Mouse (Mus musculus) liver, embryonic 14.5 days (tissue): ENCODE measurements at regions not wholly inside any gene's neighbourhood (a gene's known extent, or its start where the extent isn't known, plus 50 kb on each side); places are given as distances from the start of the nearest gene placed in this dataset.

Source experiments
- ATAC-seq: fragments of 200-750 bp; cut with Nextera tagmentation; 2 replicates; pipeline ENCODE4 v1.8.0; 2017; ENCODE audit warnings: moderate number of reproducible peaks, mild to moderate bottlenecking, moderate library complexity; ENCODE audit not compliant: insufficient read depth
- DNase-seq, 3 experiments: peaks; one replicate each; pipeline ENCODE4 v3.0.0-alpha.2; 2012 to 2013; ENCODE audit warnings: low read depth in 3 of 3, low spot score in 3 of 3
- H3K27ac ChIP-seq: fragments of 300-500 bp; sonication (generic); 2 replicates; pipeline ENCODE4 v1.5.1; 2014; ENCODE audit warnings: moderate library complexity, mild to moderate bottlenecking, control low read depth, inconsistent platforms
- H3K27me3 ChIP-seq: fragments of 300-500 bp; sonication (generic); 2 replicates; pipeline ENCODE4 v1.6.1; 2014; ENCODE audit warnings: mild to moderate bottlenecking, low read length, moderate library complexity; ENCODE audit not compliant: control insufficient read depth, insufficient read depth
- H3K36me3 ChIP-seq: fragments of 300-500 bp; sonication (generic); replicated peaks from 2 replicates; pipeline ENCODE4 v1.6.1; 2014; ENCODE audit warnings: low read depth; ENCODE audit not compliant: control insufficient read depth, insufficient read depth
- H3K4me1 ChIP-seq, 2 experiments: fragments of 200-500 bp in 1 of 2; fragments of 300-500 bp in 1 of 2; sonication (generic) in 1 of 2; replicated peaks; 2 replicates each; pipeline ENCODE4 v1.6.1; 2012 to 2014; ENCODE audit warnings: antibody characterized with exemption in 1 of 2, inconsistent platforms in 1 of 2, low read length in 1 of 2; ENCODE audit not compliant: control insufficient read depth in 2 of 2, insufficient read depth in 2 of 2
- H3K4me2 ChIP-seq: fragments of 300-500 bp; sonication (generic); 2 replicates; pipeline ENCODE4 v1.6.1; 2014; ENCODE audit warnings: low read depth, mild to moderate bottlenecking, control low read depth, moderate library complexity
- H3K4me3 ChIP-seq, 2 experiments: fragments of 200-500 bp in 1 of 2; fragments of 300-500 bp in 1 of 2; sonication (generic) in 1 of 2; 2 replicates each; pipeline ENCODE4 v1.5.1; 2012 to 2014; ENCODE audit warnings: low read depth in 2 of 2, low read length in 2 of 2, mild to moderate bottlenecking in 2 of 2, control low read depth in 1 of 2, inconsistent platforms in 1 of 2, moderate library complexity in 1 of 2; ENCODE audit not compliant: insufficient read depth in 1 of 2
- H3K9ac ChIP-seq: fragments of 300-500 bp; sonication (generic); replicated peaks from 2 replicates; pipeline ENCODE4 v1.6.1; 2014; ENCODE audit warnings: mild to moderate bottlenecking, control low read depth, moderate library complexity
- H3K9me3 ChIP-seq: fragments of 300-500 bp; sonication (generic); 2 replicates; pipeline ENCODE4 v1.6.1; 2016; ENCODE audit warnings: low read length, mixed read lengths; ENCODE audit not compliant: control insufficient read depth
- CTCF ChIP-seq: IDR thresholded peaks from 2 replicates; pipeline ENCODE4 v1.5.1; 2016; ENCODE audit warnings: antibody characterized with exemption, low read depth, control low read depth
- EP300 ChIP-seq: IDR thresholded peaks from 2 replicates; pipeline ENCODE4 v1.6.1; 2016; ENCODE audit warnings: antibody characterized with exemption, low read depth
- WGBS: fragments of 180-500 bp; shearing (Covaris S2); extraction: QIAGEN DNeasy Blood & Tissue Kit; methylation state at CpG from one replicate; pipeline ENCODE4 v1.1.7; 2014; ENCODE audit not compliant: insufficient replicate concordance; 5-methylcytosine and 5-hydroxymethylcytosine counted together

DNA sequence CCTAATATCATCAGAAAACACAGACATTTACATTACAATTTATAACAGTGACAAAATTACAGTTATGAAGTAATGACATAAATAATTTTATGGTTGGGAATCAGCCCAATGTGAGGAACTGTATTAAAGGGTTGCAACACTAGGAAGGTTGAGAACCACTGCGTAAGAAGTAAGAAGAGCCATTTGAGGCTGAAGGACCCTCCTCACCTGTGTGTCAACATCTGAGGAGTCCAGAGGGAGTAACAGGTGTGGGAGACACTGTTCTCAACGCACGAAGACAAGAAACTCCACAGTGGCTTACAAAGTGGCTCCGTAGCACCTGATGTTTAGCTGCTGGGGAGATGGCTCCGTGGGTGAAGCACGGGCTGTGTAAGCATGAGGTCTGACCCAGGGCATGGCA is 88.5 kb upstream of the Ercc6l2 start:
- Histone ChIP-seq H3K36me3 (no peaks in the 10 kb centered on the region), H3K9ac (no peak overlapping the region), H3K4me3 (no peak overlapping the region), H3K9me3 (no peaks in the 10 kb centered on the region), H3K27ac (no peak overlapping the region), H3K4me2 (no peak overlapping the region), H3K27me3 (no peaks in the 10 kb centered on the region), H3K4me1 (peaks cover 0 to 4% of the 10 kb centered on the region in 2 experiments; a peak in 1 of 4 replicates)
- ATAC-seq (no peak), DNase-seq (no peak)
- WGBS: 69% methylated on average over 6 of the region's 6 CpGs
- TF ChIP-seq EP300 (no peak), CTCF (no peak)

DNA sequence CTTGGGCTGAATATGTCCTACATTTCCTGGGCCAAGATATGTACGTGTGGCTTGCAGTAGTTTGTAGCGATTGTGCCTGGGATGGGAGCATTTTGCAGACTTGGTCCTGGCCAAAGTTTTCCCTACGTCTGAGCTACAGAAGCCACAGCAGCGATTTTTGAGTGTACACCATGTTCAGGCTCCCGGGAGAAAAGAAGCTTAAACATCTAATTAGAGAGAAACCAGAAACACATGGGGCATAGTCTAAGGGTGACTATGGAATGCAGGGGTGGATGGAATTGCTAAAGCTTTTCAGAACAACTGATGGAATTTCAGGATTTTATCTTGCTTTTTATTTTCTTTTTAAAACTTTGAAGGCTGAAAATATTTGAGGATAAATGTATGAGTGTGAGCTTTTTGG is 79.3 kb upstream of the Ercc6l2 start:
- Histone ChIP-seq H3K27ac (no peak overlapping the region), H3K4me1 (no peaks in the 10 kb centered on the region), H3K4me3 (no peak overlapping the region), H3K9me3 (no peaks in the 10 kb centered on the region), H3K4me2 (no peak overlapping the region), H3K36me3 (no peaks in the 10 kb centered on the region), H3K27me3 (no peaks in the 10 kb centered on the region), H3K9ac (no peak overlapping the region)
- TF ChIP-seq CTCF: no peak
- TF ChIP-seq EP300: no peak
- ATAC-seq (no peak), DNase-seq (no peak)
- 56% methylated on average over 5 of the region's 5 CpGs for WGBS

DNA sequence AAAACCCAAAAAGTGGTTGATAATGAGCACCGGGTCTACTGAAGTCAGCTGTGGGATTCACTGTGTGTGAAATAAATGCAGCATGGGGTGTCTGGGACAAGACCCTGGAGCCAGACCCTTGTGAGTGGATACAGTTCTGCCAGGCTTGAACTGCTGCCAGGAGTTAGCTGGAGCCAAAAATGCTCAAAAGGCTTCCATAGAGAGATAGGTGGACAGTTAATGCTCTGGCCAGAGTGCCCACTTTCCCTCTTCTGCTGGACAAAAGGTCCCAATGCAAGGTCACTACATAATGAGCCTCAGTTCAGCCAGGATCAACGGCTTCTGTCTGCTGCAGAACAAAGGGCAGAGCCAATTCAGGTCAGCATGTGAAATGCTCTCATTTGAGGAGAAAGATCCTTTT is 73.2 kb upstream of the Ercc6l2 start:
- DNase-seq (no peak), ATAC-seq (no peak)
- Histone ChIP-seq H3K9ac (no peak overlapping the region), H3K27me3 (no peaks in the 10 kb centered on the region), H3K9me3 (no peaks in the 10 kb centered on the region), H3K4me1 (no peaks in the 10 kb centered on the region), H3K27ac (no peak overlapping the region), H3K4me2 (no peak overlapping the region), H3K36me3 (no peaks in the 10 kb centered on the region), H3K4me3 (no peak overlapping the region)
- WGBS: 50% methylated on average over 2 of the region's 2 CpGs
- TF ChIP-seq CTCF (no peak), EP300 (no peak)

DNA sequence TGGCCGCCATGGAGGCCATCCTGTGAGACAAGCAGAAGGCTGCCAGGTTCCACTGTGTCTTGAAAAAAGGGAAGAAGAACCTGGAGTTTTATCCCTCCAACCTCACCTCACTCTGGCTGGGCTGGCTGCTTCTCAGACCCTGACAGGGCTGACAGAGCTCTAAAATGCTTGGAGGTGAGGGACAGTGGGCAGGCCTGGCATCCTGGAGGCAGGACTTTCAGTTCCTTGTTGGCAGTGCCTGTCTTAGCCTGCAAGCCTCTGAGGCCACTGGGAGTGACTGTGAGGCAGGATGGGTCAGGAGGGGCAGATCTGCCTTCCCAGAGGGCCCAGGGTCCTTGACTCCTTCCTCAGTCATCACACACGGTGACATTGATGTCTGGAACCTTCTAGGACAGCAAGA is 66.3 kb upstream of the Ercc6l2 start:
- WGBS: 58% methylated on average over 2 of the region's 2 CpGs
- no peak for TF ChIP-seq CTCF
- no peak for TF ChIP-seq EP300
- no peak overlapping the region for H3K4me2 ChIP-seq
- H3K27me3 ChIP-seq: no peaks in the 10 kb centered on the region
- DNase-seq (no peak), ATAC-seq (no peak)
- H3K4me3 ChIP-seq: no peak overlapping the region
- no peaks in the 10 kb centered on the region for H3K9me3 ChIP-seq
- H3K4me1 ChIP-seq: no peaks in the 10 kb centered on the region
- no peak overlapping the region for H3K9ac ChIP-seq
- H3K36me3 ChIP-seq: no peaks in the 10 kb centered on the region
- H3K27ac ChIP-seq: no peak overlapping the region

DNA sequence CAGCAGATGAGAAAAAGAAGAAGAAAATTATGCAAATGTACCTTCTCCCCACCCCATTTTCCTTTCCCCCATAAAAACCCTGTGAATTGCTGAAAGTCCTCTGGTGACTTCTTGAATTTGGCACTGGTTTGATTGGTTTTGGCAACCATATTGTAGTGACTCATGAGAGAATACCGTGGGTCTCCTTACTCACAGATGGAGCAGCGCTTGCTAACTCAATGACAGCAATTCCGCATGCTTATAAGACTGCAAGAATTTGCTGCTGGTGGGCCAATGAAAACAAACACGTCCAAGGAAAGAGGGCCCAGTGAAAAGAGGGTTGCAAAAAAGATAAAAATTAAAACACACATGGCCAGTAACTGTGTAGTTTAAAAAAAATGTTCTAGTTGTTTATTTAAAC is 65.0 kb upstream of the Ercc6l2 start:
- no peak overlapping the region for H3K4me2 ChIP-seq
- no peak overlapping the region for H3K4me3 ChIP-seq
- no peaks in the 10 kb centered on the region for H3K36me3 ChIP-seq
- no peaks in the 10 kb centered on the region for H3K9me3 ChIP-seq
- H3K27ac ChIP-seq: no peak overlapping the region
- TF ChIP-seq CTCF (no peak), EP300 (no peak)
- 63% methylated on average over 4 of the region's 4 CpGs for WGBS
- ATAC-seq (no peak), DNase-seq (no peak)
- H3K4me1 ChIP-seq: no peaks in the 10 kb centered on the region
- H3K27me3 ChIP-seq: no peaks in the 10 kb centered on the region
- no peak overlapping the region for H3K9ac ChIP-seq

DNA sequence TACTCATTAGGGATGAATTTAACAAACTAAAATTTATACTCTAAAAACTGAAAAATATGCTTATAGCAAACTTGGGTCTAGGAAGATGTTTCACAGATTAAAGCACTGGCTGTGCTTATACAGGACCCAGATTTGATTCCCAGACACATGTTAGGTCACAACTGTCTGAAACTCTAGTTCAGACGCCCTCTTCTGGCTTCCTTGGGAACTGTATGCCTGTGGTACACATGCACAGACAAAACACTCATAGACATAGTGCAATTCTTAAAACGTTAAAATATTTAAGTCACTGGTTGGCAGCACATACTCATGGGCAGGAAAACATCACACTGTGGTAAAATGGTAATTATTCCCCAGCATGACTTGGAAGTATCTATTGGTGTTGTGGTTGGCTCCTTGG is 63.8 kb upstream of the Ercc6l2 start:
- Histone ChIP-seq H3K27ac (no peak overlapping the region), H3K27me3 (no peaks in the 10 kb centered on the region), H3K4me1 (no peaks in the 10 kb centered on the region), H3K9me3 (no peaks in the 10 kb centered on the region), H3K36me3 (no peaks in the 10 kb centered on the region), H3K4me2 (no peak overlapping the region), H3K9ac (no peak overlapping the region), H3K4me3 (no peak overlapping the region)
- no peak for ATAC-seq
- WGBS: 35% methylated on average over 2 of the region's 2 CpGs
- no peak for DNase-seq
- TF ChIP-seq EP300 (no peak), CTCF (no peak; the same call in 1 of the 2 replicates)
